Mouse (Mus musculus): ENCODE measurements around the gene Itgb5.

Itgb5 gene

GRCm38 (mm10) chr16:33829301-33829831 lies at the start of gene Itgb5:
Gene Itgb5 (plus strand): TSS chr16:33829665.
- peak; percentile 84 for DNase-seq (ENCODE audit: extremely low spot score)

- no peak for DNase-seq (ENCODE audit: extremely low spot score)
Measured at GRCm38 (mm10) chr16:33781789-33782728, 47.4 kb upstream of the Itgb5 start.

GRCm38 (mm10) chr16:33782729-33783091 lies 46.8 kb upstream of the Itgb5 start:
- DNase-seq (ENCODE audit: extremely low spot score) = no peak

GRCm38 (mm10) chr16:33784547-33784946 lies 44.9 kb upstream of the Itgb5 start:
- no peak for DNase-seq (ENCODE audit: extremely low spot score)

GRCm38 (mm10) chr16:33785092-33785704 lies 44.3 kb upstream of the Itgb5 start:
- DNase-seq (ENCODE audit: extremely low spot score) = no peak

- DNase-seq (ENCODE audit: extremely low spot score) = no peak
Measured at GRCm38 (mm10) chr16:33786657-33787390, 42.6 kb upstream of the Itgb5 start.

- DNase-seq (ENCODE audit: extremely low spot score) = no peak
Measured at GRCm38 (mm10) chr16:33793846-33794791, 35.3 kb upstream of the Itgb5 start, which contains the start of gene Muc13. Gene Muc13 (plus strand): TSS chr16:33794037.

- DNase-seq (ENCODE audit: extremely low spot score) = no peak
Measured at GRCm38 (mm10) chr16:33795106-33795505, 34.4 kb upstream of the Itgb5 start.

GRCm38 (mm10) chr16:33795887-33796286 lies 33.6 kb upstream of the Itgb5 start:
- DNase-seq (ENCODE audit: extremely low spot score) = no peak

- no peak for DNase-seq (ENCODE audit: extremely low spot score)
Measured at GRCm38 (mm10) chr16:33796756-33797155, 32.7 kb upstream of the Itgb5 start.

GRCm38 (mm10) chr16:33797860-33798259 lies 31.6 kb upstream of the Itgb5 start:
- peak; percentile 56 for DNase-seq (ENCODE audit: extremely low spot score)

GRCm38 (mm10) chr16:33810002-33810401 lies 19.5 kb upstream of the Itgb5 start:
- no peak for DNase-seq (ENCODE audit: extremely low spot score)

- no peak for DNase-seq (ENCODE audit: extremely low spot score)
Measured at GRCm38 (mm10) chr16:33818413-33819165, 10.9 kb upstream of the Itgb5 start.

- peak; percentile 86 for DNase-seq (ENCODE audit: extremely low spot score)
Measured at GRCm38 (mm10) chr16:33820269-33821178, 8.9 kb upstream of the Itgb5 start.

GRCm38 (mm10) chr16:33824603-33825002 lies 4.9 kb upstream of the Itgb5 start:
- DNase-seq (ENCODE audit: extremely low spot score) = no peak

GRCm38 (mm10) chr16:33828496-33828895 lies 969 bp upstream of the Itgb5 start:
- no peak for DNase-seq (ENCODE audit: extremely low spot score)

- peak; percentile 67 for DNase-seq (ENCODE audit: extremely low spot score)
Measured at GRCm38 (mm10) chr16:33829842-33830511, 512 bp downstream of the Itgb5 start.

GRCm38 (mm10) chr16:33830512-33831105 lies 1.1 kb downstream of the Itgb5 start:
- DNase-seq (ENCODE audit: extremely low spot score) = no peak
